Mouse (Mus musculus): ENCODE measurements around the gene Brpf3.
"Not testable (repeated sequence)": the region's sequence is repeated elsewhere in the genome, so short reads cannot be mapped to it uniquely, and the experiment has no call there.

Gene Brpf3

GRCm38 (mm10) chr17:28827665-28828231, 26.9 kb downstream of the Brpf3 start:
- DNase-seq (ENCODE audit: low spot score in 2 of 2): no peak

GRCm38 (mm10) chr17:28829120-28829519, 28.2 kb downstream of the Brpf3 start:
- DNase-seq (ENCODE audit: low spot score in 2 of 2): no peak

GRCm38 (mm10) chr17:28831065-28831464, 30.2 kb downstream of the Brpf3 start:
- no peak for DNase-seq (ENCODE audit: low spot score in 2 of 2)

GRCm38 (mm10) chr17:28832040-28832439, 31.1 kb downstream of the Brpf3 start:
- DNase-seq (ENCODE audit: low spot score in 2 of 2): no peak

GRCm38 (mm10) chr17:28832875-28833274, 32.0 kb downstream of the Brpf3 start:
- DNase-seq (ENCODE audit: low spot score in 2 of 2): no peak

GRCm38 (mm10) chr17:28834676-28835075, 33.8 kb downstream of the Brpf3 start:
- DNase-seq (ENCODE audit: low spot score in 2 of 2): no peak

GRCm38 (mm10) chr17:28837840-28838239, 37.0 kb downstream of the Brpf3 start:
- no peak for DNase-seq (ENCODE audit: low spot score in 2 of 2)

- DNase-seq (ENCODE audit: low spot score in 2 of 2): not testable (repeated sequence)
Observed at GRCm38 (mm10) chr17:28841947-28842346, 41.1 kb downstream of the Brpf3 start.

- no peak for DNase-seq (ENCODE audit: low spot score in 2 of 2)
Observed at GRCm38 (mm10) chr17:28843665-28844064, 42.8 kb downstream of the Brpf3 start.

- DNase-seq (ENCODE audit: low spot score in 2 of 2): no peak
Observed at GRCm38 (mm10) chr17:28846974-28847617, 46.2 kb downstream of the Brpf3 start.

- DNase-seq (ENCODE audit: low spot score in 2 of 2): no peak
Observed at GRCm38 (mm10) chr17:28850511-28850910, 49.6 kb downstream of the Brpf3 start.

- DNase-seq (ENCODE audit: low spot score in 2 of 2): no peak
Observed at GRCm38 (mm10) chr17:28854377-28854776, 53.5 kb downstream of the Brpf3 start.

GRCm38 (mm10) chr17:28855166-28855885, 54.4 kb downstream of the Brpf3 start:
- no peak for DNase-seq (ENCODE audit: low spot score in 2 of 2)

GRCm38 (mm10) chr17:28856030-28856429, 55.1 kb downstream of the Brpf3 start:
- no peak for DNase-seq (ENCODE audit: low spot score in 2 of 2)

- DNase-seq (ENCODE audit: low spot score in 2 of 2): no peak
Observed at GRCm38 (mm10) chr17:28858205-28858604, 57.3 kb downstream of the Brpf3 start, which contains the start of gene Pnpla1. TSS of gene Pnpla1 (plus strand) at chr17:28858411.

- DNase-seq (ENCODE audit: low spot score in 2 of 2): no peak
Observed at GRCm38 (mm10) chr17:28863926-28864325, 63.0 kb downstream of the Brpf3 start.

- DNase-seq (ENCODE audit: low spot score in 2 of 2): no peak
Observed at GRCm38 (mm10) chr17:28864464-28864863, 63.6 kb downstream of the Brpf3 start.

- no peak for DNase-seq (ENCODE audit: low spot score in 2 of 2)
Observed at GRCm38 (mm10) chr17:28866921-28867320, 66.0 kb downstream of the Brpf3 start.

GRCm38 (mm10) chr17:28867381-28867780, 66.5 kb downstream of the Brpf3 start:
- no peak for DNase-seq (ENCODE audit: low spot score in 2 of 2)

GRCm38 (mm10) chr17:28869412-28870110, 68.7 kb downstream of the Brpf3 start:
- peak; percentile 64 to 78 for DNase-seq (ENCODE audit: low spot score in 2 of 2)

- DNase-seq (ENCODE audit: low spot score in 2 of 2): no peak
Observed at GRCm38 (mm10) chr17:28870435-28870834, 69.5 kb downstream of the Brpf3 start.

- DNase-seq (ENCODE audit: low spot score in 2 of 2): no peak
Observed at GRCm38 (mm10) chr17:28871831-28872230, 70.9 kb downstream of the Brpf3 start.

All from frontal cortex, postnatal 10 days (tissue).